Mouse (Mus musculus) midbrain, embryonic 15.5 days (tissue): ENCODE measurements around the gene Col4a6. TPM values are rescaled to one million over a fixed set of nuclear protein-coding genes. Genes with fewer than 3 reads are reported as not detected.

Source experiments
- ATAC-seq: fragments of 200-750 bp; cut with Nextera tagmentation; replicated peaks from 2 replicates; pipeline ENCODE4 v1.8.0; 2017; ENCODE audit warnings: moderate TSS enrichment
- H3K27ac ChIP-seq: fragments of 300-500 bp; sonication (generic); 2 replicates; pipeline ENCODE4 v1.5.1; 2015; ENCODE audit warnings: mild to moderate bottlenecking, inconsistent platforms
- H3K27me3 ChIP-seq: fragments of 300-500 bp; sonication (generic); replicated peaks from 2 replicates; pipeline ENCODE4 v1.6.1; 2015; ENCODE audit warnings: inconsistent platforms
- H3K36me3 ChIP-seq: fragments of 300-500 bp; sonication (generic); replicated peaks from 2 replicates; pipeline ENCODE4 v1.6.1; 2015; ENCODE audit warnings: inconsistent platforms
- H3K4me1 ChIP-seq: fragments of 300-500 bp; sonication (generic); 2 replicates; pipeline ENCODE4 v1.6.1; 2015; ENCODE audit warnings: inconsistent platforms
- H3K4me2 ChIP-seq: fragments of 300-500 bp; sonication (generic); 2 replicates; pipeline ENCODE4 v1.6.1; 2015; ENCODE audit warnings: inconsistent platforms, mild to moderate bottlenecking, moderate library complexity
- H3K4me3 ChIP-seq: fragments of 300-500 bp; sonication (generic); 2 replicates; pipeline ENCODE4 v1.5.1; 2015; ENCODE audit warnings: mild to moderate bottlenecking, inconsistent platforms
- H3K9ac ChIP-seq: fragments of 300-500 bp; sonication (generic); 2 replicates; pipeline ENCODE4 v1.6.1; 2015; ENCODE audit warnings: mild to moderate bottlenecking, inconsistent platforms
- H3K9me3 ChIP-seq: fragments of 300-500 bp; sonication (generic); 2 replicates; pipeline ENCODE4 v1.6.1; 2016; ENCODE audit warnings: inconsistent platforms
- WGBS: fragments of 180-500 bp; shearing (Covaris S2); methylation state at CpG from one replicate; pipeline ENCODE4 v1.1.7; 2015; ENCODE audit warnings: mixed read lengths; 5-methylcytosine and 5-hydroxymethylcytosine counted together
- polyA plus RNA-seq: library from polyadenylated mRNA; unstranded; fragments of >200 nt; fragmentation: Nextera tagmentation; extraction: Ambion mirVana; gene quantifications from 2 replicates; pipeline ENCODE4 v1.2.1, GENCODE M21; 2015

Gene Col4a6
- polyA plus RNA-seq: 2.8 and 3.0 TPM in 2 replicates

GRCm38 (mm10) chrX:141473470-141474302, at the start of gene Col4a6:
TSS of gene Col4a6 (minus strand) at chrX:141474076.
- 25% methylated on average over 16 of the region's 16 CpGs for WGBS
- Histone ChIP-seq H3K4me2 (peak within 1 kb of the TSS; percentile 66), H3K36me3 (no peaks in the 10 kb centered on the region), H3K27me3 (peaks cover 25% of the 10 kb centered on the region), H3K4me1 (no peaks in the 10 kb centered on the region), H3K27ac (no peak within 1 kb of the TSS), H3K9me3 (no peaks in the 10 kb centered on the region), H3K9ac (no peak within 1 kb of the TSS), H3K4me3 (peak within 1 kb of the TSS; percentile 41)
- no peak for ATAC-seq

- Histone ChIP-seq H3K27ac (no peak overlapping the region), H3K4me1 (no peaks in the 10 kb centered on the region), H3K4me2 (no peak overlapping the region), H3K36me3 (no peaks in the 10 kb centered on the region), H3K9ac (no peak overlapping the region), H3K27me3 (no peaks in the 10 kb centered on the region; the same call in 1 of the 2 replicates), H3K4me3 (no peak overlapping the region), H3K9me3 (no peaks in the 10 kb centered on the region)
- peak; percentile 72; the same call in 1 of the 2 replicates for ATAC-seq
- 68% methylated on average over 1 of the region's 1 CpGs for WGBS
These were observed 29.2 kb upstream of the Col4a6 start for GRCm38 (mm10) chrX:141503125-141503524.

GRCm38 (mm10) chrX:141494545-141494944, 20.7 kb upstream of the Col4a6 start:
- no peak overlapping the region for H3K4me2 ChIP-seq
- ATAC-seq: no peak
- 58% methylated on average over 4 of the region's 4 CpGs for WGBS

GRCm38 (mm10) chrX:141475566-141476327, 1.9 kb upstream of the Col4a6 start:
- no peaks in the 10 kb centered on the region for H3K9me3 ChIP-seq
- no peak overlapping the region for H3K27ac ChIP-seq
- H3K4me3 ChIP-seq: peak overlapping the region; percentile 41
- ATAC-seq: peak; percentile 84
- no peaks in the 10 kb centered on the region for H3K4me1 ChIP-seq
- peak overlapping the region; percentile 66 for H3K4me2 ChIP-seq
- 13% methylated on average over 14 of the region's 14 CpGs for WGBS
- H3K9ac ChIP-seq: peak overlapping the region; percentile 25; the same call in 1 of the 2 replicates
- no peaks in the 10 kb centered on the region for H3K36me3 ChIP-seq
- peaks cover 23% of the 10 kb centered on the region for H3K27me3 ChIP-seq

More at GRCm38 (mm10) chrX:141494545-141494944, 20.7 kb upstream of the Col4a6 start:
- no peaks in the 10 kb centered on the region for H3K4me1 ChIP-seq
- H3K9ac ChIP-seq: no peak overlapping the region
- H3K36me3 ChIP-seq: no peaks in the 10 kb centered on the region
- no peak overlapping the region for H3K27ac ChIP-seq
- H3K4me3 ChIP-seq: no peak overlapping the region
- H3K27me3 ChIP-seq: no peaks in the 10 kb centered on the region; the same call in 1 of the 2 replicates
- H3K9me3 ChIP-seq: no peaks in the 10 kb centered on the region

GRCm38 (mm10) chrX:141475110-141475509, 1.2 kb upstream of the Col4a6 start, which contains the start of gene Col4a5:
TSS of gene Col4a5 (plus strand) at chrX:141475385.
- no peaks in the 10 kb centered on the region for H3K4me1 ChIP-seq
- no peaks in the 10 kb centered on the region for H3K9me3 ChIP-seq
- H3K9ac ChIP-seq: peak within 1 kb of the TSS; percentile 25; the same call in 1 of the 2 replicates
- H3K27ac ChIP-seq: no peak within 1 kb of the TSS
- peak within 1 kb of the TSS; percentile 66 for H3K4me2 ChIP-seq
- H3K36me3 ChIP-seq: no peaks in the 10 kb centered on the region
- peak; percentile 92 for ATAC-seq
- peak within 1 kb of the TSS; percentile 41 for H3K4me3 ChIP-seq
- WGBS: 12% methylated on average over 13 of the region's 13 CpGs
- peaks cover 25% of the 10 kb centered on the region for H3K27me3 ChIP-seq

- Histone ChIP-seq H3K4me1 (no peaks in the 10 kb centered on the region), H3K4me3 (no peak overlapping the region), H3K36me3 (no peaks in the 10 kb centered on the region), H3K9ac (no peak overlapping the region), H3K27ac (no peak overlapping the region), H3K27me3 (peaks cover 12% of the 10 kb centered on the region; the same call in 1 of the 2 replicates), H3K4me2 (no peak overlapping the region), H3K9me3 (no peaks in the 10 kb centered on the region)
- 86% methylated on average over 1 of the region's 1 CpGs for WGBS
- ATAC-seq: no peak
These were observed 25.9 kb downstream of the Col4a6 start for GRCm38 (mm10) chrX:141447936-141448335.

GRCm38 (mm10) chrX:141439423-141439822, 34.5 kb downstream of the Col4a6 start:
- 73% methylated on average over 2 of the region's 2 CpGs for WGBS
- Histone ChIP-seq H3K9ac (no peak overlapping the region), H3K4me1 (no peaks in the 10 kb centered on the region), H3K27ac (no peak overlapping the region), H3K27me3 (peaks cover 10% of the 10 kb centered on the region; the same call in 1 of the 2 replicates), H3K4me2 (no peak overlapping the region), H3K9me3 (no peaks in the 10 kb centered on the region), H3K36me3 (no peaks in the 10 kb centered on the region), H3K4me3 (no peak overlapping the region)
- ATAC-seq: no peak

- WGBS: 86% methylated on average over 6 of the region's 6 CpGs
- H3K36me3 ChIP-seq: no peaks in the 10 kb centered on the region
- no peaks in the 10 kb centered on the region for H3K9me3 ChIP-seq
- H3K4me3 ChIP-seq: no peak overlapping the region
- peaks cover 10% of the 10 kb centered on the region; the same call in 1 of the 2 replicates for H3K27me3 ChIP-seq
- no peak overlapping the region for H3K27ac ChIP-seq
- H3K4me2 ChIP-seq: no peak overlapping the region
- no peak for ATAC-seq
- H3K9ac ChIP-seq: no peak overlapping the region
- no peaks in the 10 kb centered on the region for H3K4me1 ChIP-seq
These were observed 37.1 kb downstream of the Col4a6 start for GRCm38 (mm10) chrX:141436780-141437179.

- Histone ChIP-seq H3K27ac (no peak overlapping the region), H3K9me3 (no peaks in the 10 kb centered on the region), H3K9ac (no peak overlapping the region), H3K4me1 (no peaks in the 10 kb centered on the region), H3K4me3 (no peak overlapping the region), H3K36me3 (no peaks in the 10 kb centered on the region), H3K4me2 (no peak overlapping the region), H3K27me3 (no peaks in the 10 kb centered on the region)
- no peak for ATAC-seq
- WGBS: 51% methylated on average over 2 of the region's 2 CpGs
These were observed 58.6 kb downstream of the Col4a6 start for GRCm38 (mm10) chrX:141415318-141415717.

- ATAC-seq: no peak
- Histone ChIP-seq H3K27me3 (peaks cover 5% of the 10 kb centered on the region), H3K4me1 (no peaks in the 10 kb centered on the region), H3K9ac (no peak overlapping the region), H3K9me3 (no peaks in the 10 kb centered on the region), H3K27ac (no peak overlapping the region), H3K4me3 (no peak overlapping the region), H3K4me2 (no peak overlapping the region), H3K36me3 (no peaks in the 10 kb centered on the region)
- 74% methylated on average over 3 of the region's 3 CpGs for WGBS
These were observed 77.6 kb downstream of the Col4a6 start for GRCm38 (mm10) chrX:141396243-141396642.

GRCm38 (mm10) chrX:141385399-141386105, 88.3 kb downstream of the Col4a6 start:
- Histone ChIP-seq H3K9ac (no peak overlapping the region), H3K4me3 (no peak overlapping the region), H3K36me3 (no peaks in the 10 kb centered on the region), H3K9me3 (no peaks in the 10 kb centered on the region), H3K27ac (no peak overlapping the region), H3K4me1 (no peaks in the 10 kb centered on the region), H3K27me3 (peaks cover 15% of the 10 kb centered on the region), H3K4me2 (no peak overlapping the region)
- no peak for ATAC-seq
- WGBS: 42% methylated on average over 3 of the region's 3 CpGs

- H3K9me3 ChIP-seq: no peaks in the 10 kb centered on the region
- H3K36me3 ChIP-seq: no peaks in the 10 kb centered on the region
- ATAC-seq: no peak; the same call in 1 of the 2 replicates
- H3K4me1 ChIP-seq: no peaks in the 10 kb centered on the region
- H3K27me3 ChIP-seq: peaks cover 15% of the 10 kb centered on the region
- 44% methylated on average over 2 of the region's 2 CpGs for WGBS
- no peak overlapping the region for H3K9ac ChIP-seq
- H3K4me3 ChIP-seq: no peak overlapping the region
- no peak overlapping the region for H3K27ac ChIP-seq
- no peak overlapping the region for H3K4me2 ChIP-seq
These were observed 89.2 kb downstream of the Col4a6 start for GRCm38 (mm10) chrX:141384632-141385031.
